Mouse (Mus musculus) forebrain, postnatal 0 days (tissue): ENCODE measurements around the gene RPS10-NUDT3. TPM values are rescaled to one million over a fixed set of nuclear protein-coding genes. Genes with fewer than 3 reads are reported as not detected.

Source experiments
- ATAC-seq: fragments of 200-750 bp; cut with Nextera tagmentation; 2 replicates; pipeline ENCODE4 v1.8.0; 2017; ENCODE audit warnings: mild to moderate bottlenecking, moderate library complexity
- DNase-seq: peaks from one replicate; pipeline ENCODE4 v3.0.0-alpha.2; 2015
- H3K27ac ChIP-seq: fragments of 300-500 bp; sonication (generic); 2 replicates; pipeline ENCODE4 v1.5.1; 2014; ENCODE audit warnings: low read depth, mild to moderate bottlenecking, antibody characterized with exemption, low read length, moderate library complexity, mixed read lengths
- H3K27me3 ChIP-seq: fragments of 300-500 bp; sonication (generic); 2 replicates; pipeline ENCODE4 v1.6.1; 2014; ENCODE audit warnings: mild to moderate bottlenecking, low read length, mixed read lengths; ENCODE audit not compliant: insufficient read depth
- H3K36me3 ChIP-seq: fragments of 300-500 bp; sonication (generic); 2 replicates; pipeline ENCODE4 v1.6.1; 2014; ENCODE audit warnings: mild to moderate bottlenecking, moderate library complexity; ENCODE audit not compliant: insufficient read depth
- H3K4me1 ChIP-seq: fragments of 300-500 bp; sonication (generic); 2 replicates; pipeline ENCODE4 v1.6.1; 2014; ENCODE audit warnings: antibody characterized with exemption; ENCODE audit not compliant: insufficient read depth
- H3K4me2 ChIP-seq: fragments of 300-500 bp; sonication (generic); 2 replicates; pipeline ENCODE4 v1.6.1; 2014; ENCODE audit warnings: low read depth, mild to moderate bottlenecking, moderate library complexity
- H3K4me3 ChIP-seq: fragments of 300-500 bp; sonication (generic); 2 replicates; pipeline ENCODE4 v1.5.1; 2014; ENCODE audit warnings: low read depth, low read length, mixed read lengths
- H3K9ac ChIP-seq: fragments of 300-500 bp; sonication (generic); 2 replicates; pipeline ENCODE4 v1.6.1; 2014; ENCODE audit warnings: mild to moderate bottlenecking
- H3K9me3 ChIP-seq: fragments of 300-500 bp; sonication (generic); 2 replicates; pipeline ENCODE4 v1.6.1; 2016; ENCODE audit warnings: low read length
- CTCF ChIP-seq: sonication (generic); IDR thresholded peaks from 2 replicates; pipeline ENCODE4 v1.5.1; 2016; ENCODE audit warnings: antibody characterized with exemption, control low read depth, low read depth
- WGBS: fragments of 180-500 bp; shearing (Covaris S2); extraction: QIAGEN DNeasy Blood & Tissue Kit; methylation state at CpG from one replicate; pipeline ENCODE4 v1.1.7; 2014; 5-methylcytosine and 5-hydroxymethylcytosine counted together
- polyA plus RNA-seq: library from polyadenylated mRNA; unstranded; fragments of >200 nt; fragmentation: Nextera tagmentation; extraction: Ambion mirVana; gene quantifications from 2 replicates; pipeline ENCODE4 v1.2.1, GENCODE M21; 2015
- total RNA-seq: library from RNA; depleted of rRNA; stranded (reverse); fragments of >200 nt; gene quantifications from 2 replicates; pipeline ENCODE4 v1.2.3, GENCODE M21; 2014; rRNA removed

The RPS10-NUDT3 gene
- total and polyA plus RNA-seq, 2 experiments from 2014 or later, result not detected

GRCm38 (mm10) chr17:27545991-27546390, 89.0 kb downstream of the RPS10-NUDT3 start:
- no peak for ATAC-seq
- H3K27me3 ChIP-seq, result no peaks in the 10 kb centered on the region
- 52% methylated on average over 12 of the region's 12 CpGs for WGBS
- H3K9ac ChIP-seq, result no peak overlapping the region
- no peak overlapping the region for H3K4me2 ChIP-seq
- TF ChIP-seq CTCF, result no peak
- no peaks in the 10 kb centered on the region for H3K36me3 ChIP-seq
- no peak overlapping the region for H3K4me3 ChIP-seq
- H3K27ac ChIP-seq, result no peak overlapping the region
- no peaks in the 10 kb centered on the region for H3K9me3 ChIP-seq
- H3K4me1 ChIP-seq, result no peaks in the 10 kb centered on the region
- no peak for DNase-seq

GRCm38 (mm10) chr17:27544551-27544950, 90.5 kb downstream of the RPS10-NUDT3 start:
- Histone ChIP-seq H3K4me3 (no peak overlapping the region), H3K27me3 (no peaks in the 10 kb centered on the region), H3K36me3 (no peaks in the 10 kb centered on the region), H3K9me3 (no peaks in the 10 kb centered on the region), H3K4me2 (no peak overlapping the region), H3K9ac (no peak overlapping the region), H3K4me1 (no peaks in the 10 kb centered on the region), H3K27ac (no peak overlapping the region)
- no peak for TF ChIP-seq CTCF
- DNase-seq, result no peak
- no peak for ATAC-seq
- WGBS, result 76% methylated on average over 11 of the region's 11 CpGs

- Histone ChIP-seq H3K4me3 (no peak overlapping the region), H3K9ac (no peak overlapping the region), H3K27ac (no peak overlapping the region), H3K4me1 (no peaks in the 10 kb centered on the region), H3K4me2 (no peak overlapping the region), H3K9me3 (no peaks in the 10 kb centered on the region), H3K36me3 (no peaks in the 10 kb centered on the region), H3K27me3 (no peaks in the 10 kb centered on the region)
- WGBS, result 89% methylated on average over 3 of the region's 3 CpGs
- ATAC-seq, result no peak
- DNase-seq, result no peak
- no peak for TF ChIP-seq CTCF
Measured at GRCm38 (mm10) chr17:27541984-27542383, 93.0 kb downstream of the RPS10-NUDT3 start.

- no peaks in the 10 kb centered on the region for H3K4me1 ChIP-seq
- no peak overlapping the region for H3K27ac ChIP-seq
- ATAC-seq (no peak), DNase-seq (no peak)
- no peak overlapping the region for H3K4me2 ChIP-seq
- WGBS, result 83% methylated on average over 2 of the region's 2 CpGs
- no peak overlapping the region for H3K9ac ChIP-seq
- no peaks in the 10 kb centered on the region for H3K9me3 ChIP-seq
- no peak overlapping the region for H3K4me3 ChIP-seq
- H3K36me3 ChIP-seq, result no peaks in the 10 kb centered on the region
- no peak for TF ChIP-seq CTCF
- no peaks in the 10 kb centered on the region for H3K27me3 ChIP-seq
Measured at GRCm38 (mm10) chr17:27541261-27541660, 93.8 kb downstream of the RPS10-NUDT3 start.

- peak; percentile 100 for TF ChIP-seq CTCF
- H3K4me2 ChIP-seq, result no peak overlapping the region
- ATAC-seq, result peak; percentile 79
Measured at GRCm38 (mm10) chr17:27534718-27535117, 100.3 kb downstream of the RPS10-NUDT3 start.

GRCm38 (mm10) chr17:27533354-27533753, 101.7 kb downstream of the RPS10-NUDT3 start:
- WGBS, result 82% methylated on average over 3 of the region's 3 CpGs
- Histone ChIP-seq H3K9ac (no peak overlapping the region), H3K36me3 (no peaks in the 10 kb centered on the region), H3K9me3 (no peaks in the 10 kb centered on the region), H3K4me3 (no peak overlapping the region), H3K27ac (no peak overlapping the region), H3K4me1 (no peaks in the 10 kb centered on the region), H3K4me2 (no peak overlapping the region), H3K27me3 (no peaks in the 10 kb centered on the region)
- peak; percentile 45; the same call in 1 of the 2 replicates for TF ChIP-seq CTCF
- DNase-seq (no peak), ATAC-seq (no peak)

More at GRCm38 (mm10) chr17:27534718-27535117, 100.3 kb downstream of the RPS10-NUDT3 start:
- Histone ChIP-seq H3K27me3 (no peaks in the 10 kb centered on the region), H3K4me1 (no peaks in the 10 kb centered on the region), H3K4me3 (no peak overlapping the region), H3K9ac (no peak overlapping the region), H3K9me3 (no peaks in the 10 kb centered on the region), H3K36me3 (no peaks in the 10 kb centered on the region), H3K27ac (no peak overlapping the region)
- 5% methylated on average over 10 of the region's 10 CpGs for WGBS
- peak; percentile 92 for DNase-seq

GRCm38 (mm10) chr17:27532095-27532494, 102.9 kb downstream of the RPS10-NUDT3 start:
- Histone ChIP-seq H3K27me3 (no peaks in the 10 kb centered on the region), H3K4me1 (no peaks in the 10 kb centered on the region), H3K36me3 (no peaks in the 10 kb centered on the region), H3K9ac (no peak overlapping the region), H3K4me3 (no peak overlapping the region), H3K9me3 (no peaks in the 10 kb centered on the region), H3K4me2 (no peak overlapping the region), H3K27ac (no peak overlapping the region)
- WGBS, result 90% methylated on average over 8 of the region's 8 CpGs
- no peak for DNase-seq
- no peak for ATAC-seq
- TF ChIP-seq CTCF, result no peak

Other genes with a start within 250 kb of the RPS10-NUDT3 start
- 13.1 and 14.5 TPM in 2 replicates for gene Grm4, start 113.8 kb downstream of the RPS10-NUDT3 start, total RNA-seq
- gene Grm4, start 113.8 kb downstream of the RPS10-NUDT3 start, polyA plus RNA-seq, result 3.2 and 5.5 TPM in 2 replicates
- gene Hmga1, start 78.7 kb downstream of the RPS10-NUDT3 start, total RNA-seq, result 84.7 and 99.1 TPM in 2 replicates
- gene Hmga1, start 78.7 kb downstream of the RPS10-NUDT3 start, polyA plus RNA-seq, result 122 and 123 TPM in 2 replicates
- gene AI413582, start 69.5 kb downstream of the RPS10-NUDT3 start, total RNA-seq, result 35.0 and 70.3 TPM in 2 replicates
- 85.2 and 92.8 TPM in 2 replicates for gene AI413582, start 69.5 kb downstream of the RPS10-NUDT3 start, polyA plus RNA-seq
- 324 and 329 TPM in 2 replicates for gene Nudt3, start 11.7 kb downstream of the RPS10-NUDT3 start, total RNA-seq
- gene Nudt3, start 11.7 kb downstream of the RPS10-NUDT3 start, polyA plus RNA-seq, result 249 TPM in 2 replicates
- gene Rps10, start 1.4 kb upstream of the RPS10-NUDT3 start, total RNA-seq, result 1,348 and 1,517 TPM in 2 replicates
- 502 and 620 TPM in 2 replicates for gene Rps10, start 1.4 kb upstream of the RPS10-NUDT3 start, polyA plus RNA-seq
- 29.3 and 38.7 TPM in 2 replicates for gene Pacsin1, start 20.3 kb upstream of the RPS10-NUDT3 start, total RNA-seq
- gene Pacsin1, start 20.3 kb upstream of the RPS10-NUDT3 start, polyA plus RNA-seq, result 42.5 and 62.5 TPM in 2 replicates
- 2.3 and 3.5 TPM in 2 replicates for gene Spdef, start 93.7 kb upstream of the RPS10-NUDT3 start, total RNA-seq
- 1.5 and 2.3 TPM in 2 replicates for gene Spdef, start 93.7 kb upstream of the RPS10-NUDT3 start, polyA plus RNA-seq
- gene D17Wsu92e, start 185.4 kb upstream of the RPS10-NUDT3 start, total RNA-seq, result 63.6 and 70.5 TPM in 2 replicates
- gene D17Wsu92e, start 185.4 kb upstream of the RPS10-NUDT3 start, polyA plus RNA-seq, result 8.6 and 9.4 TPM in 2 replicates
- gene Snrpc, start 202.9 kb upstream of the RPS10-NUDT3 start, total RNA-seq, result 137 and 204 TPM in 2 replicates
- 259 and 297 TPM in 2 replicates for gene Snrpc, start 202.9 kb upstream of the RPS10-NUDT3 start, polyA plus RNA-seq
- gene Uhrf1bp1, start 221.2 kb upstream of the RPS10-NUDT3 start, total RNA-seq, result 9.8 and 13.6 TPM in 2 replicates
- 2.1 and 2.6 TPM in 2 replicates for gene Uhrf1bp1, start 221.2 kb upstream of the RPS10-NUDT3 start, polyA plus RNA-seq